Mouse (Mus musculus) yolk sac, embryonic 10.5 days (tissue): ENCODE data around the gene Tob2.

Experiments
- DNase-seq: peaks from one replicate; pipeline ENCODE4 v3.0.0-alpha.2; 2017; ENCODE audit warnings: low spot score

Tob2 gene

GRCm38 (mm10) chr15:81836966-81837920 lies 21.4 kb downstream of the Tob2 start:
- no peak for DNase-seq

DNA sequence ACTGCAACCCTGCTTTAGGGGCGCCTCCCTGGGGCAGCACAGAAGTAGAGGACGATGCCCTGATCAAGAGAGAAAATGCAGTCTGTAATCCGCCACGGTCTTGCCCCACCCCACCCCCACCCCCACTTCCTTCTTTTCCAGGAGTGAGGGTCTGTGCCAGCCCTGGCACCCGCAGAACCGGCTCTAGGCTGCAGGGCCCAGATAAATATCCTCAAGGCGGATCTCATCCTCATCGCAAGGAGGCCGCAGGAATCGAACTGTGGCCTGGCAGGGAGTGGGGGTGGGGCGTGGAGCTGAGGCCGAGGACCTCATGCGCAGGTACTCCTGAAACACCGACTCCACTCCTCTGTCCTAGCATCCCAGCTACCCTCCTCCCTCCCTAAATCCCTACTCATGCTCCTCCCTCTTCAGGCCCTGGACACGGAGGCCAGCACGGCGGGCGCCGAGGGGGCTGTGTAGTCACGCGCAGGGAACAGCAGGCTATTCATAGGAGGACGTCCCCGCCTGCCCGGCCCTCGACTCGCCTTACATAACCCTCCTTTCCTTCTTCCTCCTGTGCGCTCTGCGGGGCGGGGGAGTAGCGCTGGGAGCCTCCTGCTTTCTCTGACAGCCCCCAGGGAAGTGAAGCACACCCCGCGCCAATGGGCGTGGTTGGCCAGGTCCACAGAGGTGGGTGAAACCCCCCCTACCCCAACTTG lies 22.3 kb downstream of the Tob2 start:
- DNase-seq, result peak; percentile 86

DNA sequence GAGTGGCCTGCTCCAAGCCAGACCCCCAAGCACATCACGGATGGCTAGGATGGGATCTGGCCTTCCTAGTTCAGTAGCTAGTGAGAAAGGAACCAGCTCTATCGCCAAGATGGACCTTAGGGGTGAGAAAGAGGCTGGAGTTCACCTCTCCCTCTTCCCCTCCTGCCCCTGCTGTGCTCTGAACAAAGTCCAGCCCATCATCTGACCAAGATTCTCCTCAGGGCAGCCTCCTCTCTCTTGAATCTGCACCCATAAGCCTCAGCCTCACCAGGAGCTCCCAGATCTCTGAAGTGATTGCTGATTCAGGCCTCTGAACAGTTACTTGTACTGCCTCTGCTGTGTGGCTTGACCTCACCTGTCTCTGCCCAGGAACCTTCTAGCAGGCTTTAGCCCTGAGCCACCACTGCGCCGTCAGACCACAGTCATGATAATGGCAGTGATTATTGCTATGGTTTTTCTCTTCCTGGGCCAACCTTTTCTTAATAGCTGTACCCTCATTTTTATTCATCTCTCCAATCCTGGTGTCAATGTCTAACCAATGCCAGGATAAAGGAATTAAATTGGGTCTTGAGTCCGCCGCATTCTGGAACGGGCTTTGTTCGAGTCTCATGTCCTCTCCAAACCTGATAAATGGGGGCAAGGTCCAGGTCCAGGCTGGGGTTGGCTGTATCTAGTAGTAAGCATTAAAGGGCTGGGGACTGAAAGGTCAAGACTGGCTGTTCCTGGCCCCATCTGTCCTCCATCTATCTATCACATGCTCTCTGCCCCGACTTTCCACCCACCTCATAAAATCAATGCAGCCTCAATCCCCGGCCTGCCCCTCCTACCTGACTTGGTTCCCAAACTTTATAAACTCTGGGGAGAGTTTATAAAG lies 23.4 kb downstream of the Tob2 start:
- DNase-seq, result peak; percentile 77

- DNase-seq, result no peak
Measured at GRCm38 (mm10) chr15:81834171-81834841, 24.3 kb downstream of the Tob2 start.

DNA sequence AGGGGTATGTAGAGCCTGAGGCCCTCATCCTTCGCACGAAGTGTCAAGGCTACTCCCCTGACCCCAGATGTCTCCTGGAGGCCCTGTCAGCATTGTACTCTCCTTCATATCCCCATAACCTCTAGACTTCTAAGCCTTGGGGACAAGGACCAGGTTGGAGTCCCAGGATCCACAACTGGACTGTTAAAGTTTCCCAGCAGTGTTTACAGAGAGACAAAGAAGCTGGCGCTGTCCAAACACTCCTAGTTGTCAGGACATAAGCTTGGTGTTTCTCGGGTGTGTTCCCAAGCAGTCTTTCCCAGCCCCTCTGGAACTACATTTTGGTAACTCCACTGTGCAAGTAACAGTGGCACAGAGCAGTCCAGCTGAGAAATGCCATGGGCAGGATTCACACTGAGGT lies 25.1 kb downstream of the Tob2 start:
- DNase-seq, result peak; percentile 65

GRCm38 (mm10) chr15:81832219-81832618 lies 26.4 kb downstream of the Tob2 start:
- DNase-seq, result no peak

GRCm38 (mm10) chr15:81831136-81831825 lies 27.3 kb downstream of the Tob2 start:
- DNase-seq, result peak; percentile 94

- no peak for DNase-seq
Measured at GRCm38 (mm10) chr15:81830530-81830929, 28.1 kb downstream of the Tob2 start.

DNA sequence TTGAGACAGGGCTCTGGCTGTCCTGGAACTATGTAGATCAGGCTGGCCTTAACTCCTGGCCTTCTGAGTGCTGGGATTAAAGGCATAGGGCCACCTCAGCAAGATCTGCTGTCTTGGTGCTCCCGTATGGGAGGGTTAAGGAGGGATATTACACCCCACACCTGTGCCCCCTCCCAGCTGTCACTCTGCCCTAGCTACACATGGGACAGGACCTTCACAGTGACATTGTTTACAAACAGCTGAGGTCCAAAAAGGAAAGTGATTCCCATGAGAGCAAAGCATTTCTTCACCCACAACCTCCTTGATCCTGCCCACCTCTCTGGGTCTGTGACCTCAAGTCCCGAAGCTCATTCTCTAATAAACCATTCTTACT lies 29.4 kb downstream of the Tob2 start:
- DNase-seq, result no peak

DNA sequence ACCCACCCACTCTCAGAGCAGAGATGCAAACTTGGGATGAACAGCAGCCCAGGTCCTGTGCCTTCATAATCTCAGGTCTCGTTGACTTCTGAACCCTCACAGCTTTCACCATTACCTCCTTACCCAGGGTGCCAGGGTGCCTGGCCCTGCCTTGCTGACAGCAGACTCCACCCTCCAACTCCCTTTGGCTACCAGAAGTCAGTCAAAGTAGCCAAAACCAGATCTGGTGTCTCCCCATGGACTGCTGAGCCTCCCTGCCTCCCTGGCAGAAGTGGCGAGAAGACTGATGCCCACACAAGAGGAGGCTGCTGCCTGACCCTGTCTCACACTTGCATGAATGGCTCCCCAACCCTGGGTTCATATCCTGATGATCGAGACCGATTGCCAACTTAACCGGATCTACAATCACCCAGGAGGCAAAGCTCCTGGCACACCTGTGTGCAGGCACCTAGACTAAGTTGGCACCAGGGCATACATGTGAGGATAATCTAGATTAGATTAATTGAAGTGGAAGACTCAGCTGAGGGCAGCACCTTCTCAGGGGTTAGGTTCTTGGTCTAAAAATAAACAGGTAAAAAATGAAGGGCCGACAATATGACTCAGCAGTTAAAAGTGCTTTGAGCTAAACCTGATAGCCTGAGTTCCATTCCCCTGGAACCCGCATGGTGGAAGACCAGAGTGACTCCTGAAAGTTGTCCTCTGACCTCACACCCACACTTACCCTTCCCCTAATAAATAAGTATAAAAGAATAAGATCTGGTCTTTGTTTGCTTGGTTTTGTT lies 30.0 kb downstream of the Tob2 start:
- no peak for DNase-seq

- no peak for DNase-seq
Measured at GRCm38 (mm10) chr15:81824832-81825231, 33.8 kb downstream of the Tob2 start.

- no peak for DNase-seq
Measured at GRCm38 (mm10) chr15:81822631-81823030, 36.0 kb downstream of the Tob2 start.

GRCm38 (mm10) chr15:81818404-81818803 lies 40.2 kb downstream of the Tob2 start:
- DNase-seq, result no peak

GRCm38 (mm10) chr15:81814716-81815370 lies 43.8 kb downstream of the Tob2 start:
- DNase-seq, result no peak

GRCm38 (mm10) chr15:81813986-81814705 lies 44.5 kb downstream of the Tob2 start:
- DNase-seq, result no peak

DNA sequence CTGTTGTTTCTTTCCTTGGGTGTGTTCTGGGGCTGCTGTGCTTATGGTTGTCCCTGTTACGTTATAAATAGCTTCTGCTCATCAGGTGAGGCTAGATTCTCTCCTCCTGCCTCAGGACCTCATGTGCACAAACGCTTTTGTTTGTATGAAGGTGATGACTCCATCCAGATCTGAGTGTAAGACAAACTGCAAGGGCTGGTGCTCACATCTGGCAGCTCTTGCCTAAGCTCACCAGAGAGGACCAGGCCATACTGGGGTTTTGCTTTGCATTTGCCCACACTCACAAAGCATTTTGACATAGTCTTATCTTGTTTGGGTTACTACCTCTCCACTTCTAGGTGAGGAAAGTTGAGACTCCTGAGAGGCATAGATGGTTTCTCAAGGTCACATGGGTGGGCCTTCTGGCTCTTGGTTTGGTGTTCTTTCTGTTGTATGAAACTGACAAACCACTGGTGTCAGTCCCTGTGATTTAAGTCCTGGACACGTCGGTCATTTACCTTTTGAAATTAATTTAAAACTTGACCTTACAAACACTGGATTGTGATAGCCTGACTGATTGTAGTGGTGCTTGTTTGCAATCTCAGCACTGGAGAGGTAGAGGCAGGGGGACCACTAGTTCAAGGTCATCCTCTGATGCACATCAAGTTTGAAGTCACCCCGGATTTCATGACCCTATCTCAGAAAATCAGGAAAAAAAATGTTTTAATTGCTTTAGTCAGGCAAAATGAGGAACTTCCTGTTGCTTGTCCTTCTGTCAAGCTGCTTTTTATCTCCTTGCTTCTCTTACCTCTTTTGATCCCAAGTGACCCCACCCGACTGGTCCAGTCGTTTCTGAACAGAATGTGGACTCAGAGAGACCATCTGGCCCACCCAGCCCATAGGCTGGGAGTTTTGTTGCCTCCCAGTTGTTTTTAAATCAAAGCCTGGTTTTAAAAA lies 45.6 kb downstream of the Tob2 start:
- no peak for DNase-seq

- DNase-seq, result no peak
Measured at GRCm38 (mm10) chr15:81812287-81812686, 46.3 kb downstream of the Tob2 start.

DNA sequence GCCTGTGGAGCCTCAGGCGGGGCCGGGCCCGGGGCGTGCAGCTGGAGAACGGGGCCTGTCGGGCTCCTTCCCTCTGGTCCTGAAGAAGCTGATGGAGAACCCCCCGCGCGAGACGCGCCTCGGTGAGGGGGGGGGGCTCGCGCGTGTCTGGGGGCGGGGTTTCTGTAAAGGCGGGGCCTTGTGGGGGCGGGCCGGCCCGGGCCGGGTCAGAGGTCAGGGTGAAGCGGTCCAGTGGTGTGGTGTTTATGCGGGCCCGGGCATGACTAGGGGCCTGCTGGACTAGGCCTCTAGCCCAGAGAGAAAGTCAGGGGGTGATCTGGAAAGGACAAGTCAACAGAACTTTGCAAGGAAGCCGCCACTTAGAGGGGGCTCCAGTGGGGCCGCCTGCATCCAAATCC lies 47.0 kb downstream of the Tob2 start:
- DNase-seq, result peak; percentile 91
